Mouse (Mus musculus) myocyte (in vitro differentiated cells): Measurements from ENCODE around the gene Cd9. TPM values are rescaled to one million over a fixed set of nuclear protein-coding genes. Genes with fewer than 3 reads are reported as not detected.

Experiments
- H3K27me3 ChIP-seq: one replicate; pipeline ENCODE4 v1.6.1; 2011; ENCODE audit not compliant: control insufficient read depth, insufficient read depth, insufficient read length
- H3K36me3 ChIP-seq: one replicate; pipeline ENCODE4 v1.6.1; 2011; ENCODE audit not compliant: control insufficient read depth, insufficient read depth
- H3K4me2 ChIP-seq: one replicate; pipeline ENCODE4 v1.6.1; 2011; ENCODE audit warnings: low read depth, control low read depth
- H3K4me3 ChIP-seq: one replicate; pipeline ENCODE4 v1.5.1; 2011; ENCODE audit warnings: mild to moderate bottlenecking, control low read depth, moderate library complexity
- H3K79me2 ChIP-seq: one replicate; pipeline ENCODE4 v1.6.1; 2011; ENCODE audit not compliant: control insufficient read depth, insufficient read depth
- H3ac ChIP-seq: one replicate; pipeline ENCODE4 v1.6.1; 2011; ENCODE audit not compliant: control insufficient read depth, insufficient read length
- CEBPB ChIP-seq: IDR thresholded peaks from 2 replicates; pipeline ENCODE4 v1.6.1; 2011; ENCODE audit warnings: mild to moderate bottlenecking, moderate library complexity; ENCODE audit not compliant: poor library complexity, insufficient read depth, severe bottlenecking
- E2F4 ChIP-seq: IDR thresholded peaks from one replicate; pipeline ENCODE4 v1.6.1; 2011; ENCODE audit warnings: mild to moderate bottlenecking, control low read depth, moderate library complexity; ENCODE audit not compliant: insufficient read depth
- MAX ChIP-seq: IDR thresholded peaks from one replicate; pipeline ENCODE4 v1.6.1; 2011; ENCODE audit warnings: low read depth, mild to moderate bottlenecking, control low read depth
- MYOD1 ChIP-seq, 3 experiments: IDR thresholded peaks; one replicate each; pipeline ENCODE4 v1.6.1; 2011; ENCODE audit warnings: control low read depth in 2 of 3, low read depth in 2 of 3, mild to moderate bottlenecking in 2 of 3, moderate library complexity in 1 of 3; ENCODE audit not compliant: insufficient read length in 2 of 3, control insufficient read depth in 1 of 3
- MYOG ChIP-seq, 3 experiments: IDR thresholded peaks; one replicate each; pipeline ENCODE4 v1.6.1; 2011; ENCODE audit warnings: control low read depth in 2 of 3, low read depth in 2 of 3, mild to moderate bottlenecking in 2 of 3; ENCODE audit not compliant: insufficient read length in 2 of 3, control insufficient read depth in 1 of 3, insufficient read depth in 1 of 3
- POLR2A ChIP-seq: IDR thresholded peaks from one replicate; pipeline ENCODE4 v1.6.1; 2011; ENCODE audit warnings: low read depth, mild to moderate bottlenecking, control low read depth, moderate library complexity; ENCODE audit not compliant: insufficient read length
- POLR2AphosphoS2 ChIP-seq: IDR thresholded peaks from one replicate; pipeline ENCODE4 v1.6.1; 2011; ENCODE audit warnings: low read depth, control low read depth; ENCODE audit not compliant: insufficient read length
- REST ChIP-seq: IDR thresholded peaks from one replicate; pipeline ENCODE4 v1.6.1; 2011; ENCODE audit warnings: mild to moderate bottlenecking, control low read depth, moderate library complexity; ENCODE audit not compliant: insufficient read depth, insufficient read length
- SRF ChIP-seq: IDR thresholded peaks from one replicate; pipeline ENCODE4 v1.6.1; 2011; ENCODE audit warnings: low read depth; ENCODE audit not compliant: control insufficient read depth, insufficient read length
- TCF12 ChIP-seq: IDR thresholded peaks from one replicate; pipeline ENCODE4 v1.6.1; 2011; ENCODE audit warnings: mild to moderate bottlenecking, control low read depth; ENCODE audit not compliant: poor library complexity, insufficient read depth, severe bottlenecking
- TCF3 ChIP-seq: IDR thresholded peaks from one replicate; pipeline ENCODE4 v1.6.1; 2011; ENCODE audit warnings: low read depth, control low read depth; ENCODE audit not compliant: insufficient read length
- USF1 ChIP-seq: IDR thresholded peaks from one replicate; pipeline ENCODE4 v1.6.1; 2011; ENCODE audit warnings: low read depth, mild to moderate bottlenecking, control low read depth, moderate library complexity
- polyA plus RNA-seq: library from polyadenylated mRNA; unstranded; fragments of >200 nt; fragmentation: generic; extraction: Trizol; gene quantifications from one replicate; pipeline ENCODE4 v1.2.1, GENCODE M21; 2012; ENCODE audit warnings: missing spikeins

Gene Cd9
- polyA plus RNA-seq, 1 experiment, result 216 TPM

DNA sequence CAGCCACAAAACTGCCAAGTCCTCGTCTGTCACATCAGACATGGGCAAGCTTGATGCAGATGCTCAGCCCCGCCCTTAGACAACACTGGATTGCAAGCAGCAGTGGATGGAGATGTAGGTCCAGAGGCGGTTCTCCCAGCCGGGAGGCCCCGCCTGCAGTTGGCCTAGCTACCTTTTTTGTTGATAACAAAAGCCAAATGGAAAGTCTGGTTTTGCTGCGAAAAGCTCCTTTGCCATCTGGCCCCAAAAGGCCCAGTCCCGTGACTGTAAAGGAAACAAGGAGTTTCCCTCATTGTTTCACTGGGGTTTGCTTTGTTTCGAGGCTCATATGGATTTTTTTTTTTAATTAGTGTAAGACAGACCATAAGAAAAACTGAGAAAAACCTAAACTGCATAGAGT lies 18.5 kb downstream of the Cd9 start:
- H3K4me2 ChIP-seq, result peak overlapping the region; percentile 68

GRCm38 (mm10) chr6:125475184-125475583 lies 19.4 kb downstream of the Cd9 start:
- TF ChIP-seq MYOG (IDR thresholded peaks at IDR 0.05; ENCODE audit: control insufficient read depth in 1 of 3, insufficient read depth in 1 of 3, insufficient read length in 2 of 3, low read depth in 2 of 3), result no peak
- TF ChIP-seq SRF, result no peak
- no peak for TF ChIP-seq POLR2AphosphoS2
- no peak for TF ChIP-seq E2F4
- no peak for TF ChIP-seq MAX
- TF ChIP-seq USF1, result no peak
- TF ChIP-seq TCF3, result no peak
- no peak for TF ChIP-seq REST
- TF ChIP-seq CEBPB, result no peak
- no peak for TF ChIP-seq TCF12
- no peak for TF ChIP-seq POLR2A
- H3K4me2 ChIP-seq, result no peak overlapping the region
- H3K36me3 ChIP-seq, result no peaks in the 10 kb centered on the region
- no peaks in the 10 kb centered on the region for H3K27me3 ChIP-seq
- peaks cover 75% of the 10 kb centered on the region for H3K79me2 ChIP-seq
- no peak overlapping the region for H3K4me3 ChIP-seq
- no peak overlapping the region for H3ac ChIP-seq

More for the DNA sequence above, 18.5 kb downstream of the Cd9 start:
- H3K79me2 ChIP-seq, result peaks cover 81% of the 10 kb centered on the region
- H3ac ChIP-seq, result no peak overlapping the region
- TF ChIP-seq REST (no peak), CEBPB (no peak), POLR2AphosphoS2 (no peak), TCF12 (no peak), TCF3 (no peak), MYOD1 (IDR thresholded peaks at IDR 0.05; ENCODE audit: control insufficient read depth in 1 of 3, insufficient read length in 2 of 3, low read depth in 2 of 3) (no peak), USF1 (no peak), SRF (no peak), MAX (no peak), MYOG (IDR thresholded peaks at IDR 0.05; ENCODE audit: control insufficient read depth in 1 of 3, insufficient read depth in 1 of 3, insufficient read length in 2 of 3, low read depth in 2 of 3) (no peak), POLR2A (no peak), E2F4 (no peak)
- no peaks in the 10 kb centered on the region for H3K27me3 ChIP-seq
- H3K36me3 ChIP-seq, result no peaks in the 10 kb centered on the region
- H3K4me3 ChIP-seq, result no peak overlapping the region

- Histone ChIP-seq H3K4me3 (no peak overlapping the region), H3K36me3 (no peaks in the 10 kb centered on the region), H3K79me2 (peaks cover 63% of the 10 kb centered on the region), H3ac (no peak overlapping the region), H3K27me3 (no peaks in the 10 kb centered on the region), H3K4me2 (peak overlapping the region; percentile 35)
- no peak for TF ChIP-seq REST
- TF ChIP-seq POLR2A, result no peak
- no peak for TF ChIP-seq SRF
- no peak for TF ChIP-seq MAX
- no peak for TF ChIP-seq MYOD1 (IDR thresholded peaks at IDR 0.05; ENCODE audit: control insufficient read depth in 1 of 3, insufficient read length in 2 of 3, low read depth in 2 of 3)
- no peak for TF ChIP-seq CEBPB
- no peak for TF ChIP-seq MYOG (IDR thresholded peaks at IDR 0.05; ENCODE audit: control insufficient read depth in 1 of 3, insufficient read depth in 1 of 3, insufficient read length in 2 of 3, low read depth in 2 of 3)
Measured at GRCm38 (mm10) chr6:125473939-125474338, 20.7 kb downstream of the Cd9 start.

GRCm38 (mm10) chr6:125473321-125473721 lies 21.3 kb downstream of the Cd9 start:
- no peak overlapping the region for H3ac ChIP-seq
- H3K36me3 ChIP-seq, result no peaks in the 10 kb centered on the region
- H3K4me2 ChIP-seq, result peak overlapping the region; percentile 35
- peaks cover 58% of the 10 kb centered on the region for H3K79me2 ChIP-seq
- H3K4me3 ChIP-seq, result no peak overlapping the region
- H3K27me3 ChIP-seq, result no peaks in the 10 kb centered on the region
- TF ChIP-seq E2F4, result no peak
- no peak for TF ChIP-seq POLR2AphosphoS2
- no peak for TF ChIP-seq TCF3
- no peak for TF ChIP-seq CEBPB
- no peak for TF ChIP-seq TCF12
- TF ChIP-seq MAX, result no peak
- TF ChIP-seq MYOD1 (IDR thresholded peaks at IDR 0.05; ENCODE audit: control insufficient read depth in 1 of 3, insufficient read length in 2 of 3, low read depth in 2 of 3), result no peak
- TF ChIP-seq USF1, result no peak
- TF ChIP-seq SRF, result no peak
- no peak for TF ChIP-seq POLR2A
- no peak for TF ChIP-seq MYOG (IDR thresholded peaks at IDR 0.05; ENCODE audit: control insufficient read depth in 1 of 3, insufficient read depth in 1 of 3, insufficient read length in 2 of 3, low read depth in 2 of 3)
- no peak for TF ChIP-seq REST

DNA sequence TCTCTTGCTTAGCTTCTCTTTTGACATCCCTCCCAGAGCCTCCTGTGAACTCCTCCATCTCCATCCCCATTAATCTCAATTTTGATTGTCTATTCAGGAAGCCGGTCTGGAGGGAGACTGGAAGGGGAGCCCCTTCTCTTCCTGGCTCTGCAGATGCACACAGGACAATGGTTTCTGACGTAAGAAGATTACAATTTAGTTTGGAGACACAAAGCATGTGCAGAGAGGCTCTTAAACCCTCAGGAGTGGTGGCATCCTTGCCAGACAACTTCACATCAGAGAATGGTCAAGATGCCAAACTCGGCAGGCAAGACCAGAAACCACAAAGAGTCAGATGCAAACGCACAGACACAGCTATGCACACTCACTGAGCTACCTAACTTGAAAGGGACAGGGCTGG lies 22.7 kb downstream of the Cd9 start:
- Histone ChIP-seq H3K27me3 (no peaks in the 10 kb centered on the region), H3K36me3 (no peaks in the 10 kb centered on the region), H3ac (no peak overlapping the region), H3K79me2 (peaks cover 48% of the 10 kb centered on the region), H3K4me2 (no peak overlapping the region), H3K4me3 (no peak overlapping the region)
- no peak for TF ChIP-seq USF1
- no peak for TF ChIP-seq POLR2AphosphoS2
- no peak for TF ChIP-seq REST
